Mouse (Mus musculus) skeletal muscle tissue, adult 2 months (tissue): ENCODE measurements around the gene Ftcd.
A peak's percentile ranks its signal among the peaks of the same experiment; 100 is the strongest.

Experiments used
- DNase-seq: peaks from one replicate; pipeline ENCODE4 v3.0.0-alpha.2; 2012; ENCODE audit warnings: low read depth, low spot score

The Ftcd gene

DNA sequence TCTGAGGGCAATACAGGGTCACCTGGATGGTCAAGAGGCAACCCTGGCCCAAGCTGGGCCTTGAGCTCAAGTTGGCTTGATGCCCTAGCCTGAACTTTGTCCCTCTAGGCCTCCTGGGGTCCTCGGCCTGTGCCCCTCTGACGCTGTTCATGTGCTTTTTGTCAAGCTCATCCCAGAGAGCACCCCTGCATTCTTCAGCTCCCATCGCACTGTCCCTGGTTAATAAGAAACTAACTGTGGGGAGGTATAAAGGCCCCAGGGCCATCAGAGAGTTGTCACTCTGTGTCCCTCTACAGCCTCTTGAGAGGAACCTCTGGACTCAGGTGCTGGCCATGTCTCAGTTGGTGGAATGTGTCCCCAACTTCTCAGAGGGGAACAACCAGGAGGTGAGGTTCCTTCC is at the start of gene Ftcd:
Ftcd (plus strand) TSS at position 275 of the 400 bp plus-strand sequence.
- no peak for DNase-seq

DNA sequence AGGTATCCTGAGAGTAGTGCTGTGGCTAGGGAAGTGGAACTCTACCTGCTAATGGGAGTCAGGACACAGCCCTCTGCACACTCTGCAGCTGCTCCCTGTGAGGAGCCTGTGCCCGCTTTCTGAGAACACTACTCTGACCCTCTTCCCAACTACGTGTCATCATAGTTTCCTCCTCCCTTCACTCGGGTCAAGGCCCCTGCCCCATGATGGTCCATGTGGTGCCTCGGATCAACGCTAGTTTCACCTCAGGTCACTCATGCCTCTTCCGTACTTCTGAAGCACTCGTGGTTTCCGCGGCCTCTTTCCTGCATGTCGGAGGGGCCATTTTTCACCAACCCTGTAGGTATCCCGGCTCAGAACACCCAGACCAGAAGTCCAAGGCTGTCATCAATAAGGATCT is 44.5 kb upstream of the Ftcd start:
- DNase-seq = no peak

- DNase-seq = peak; percentile 97
Observed at GRCm38 (mm10) chr10:76531375-76531774, 44.1 kb upstream of the Ftcd start, which contains the start of gene Lss. Lss (plus strand) TSS chr10:76531588.

- DNase-seq = no peak
Observed at GRCm38 (mm10) chr10:76531828-76532227, 43.6 kb upstream of the Ftcd start.

- DNase-seq = no peak
Observed at GRCm38 (mm10) chr10:76535526-76535925, 39.9 kb upstream of the Ftcd start.

DNA sequence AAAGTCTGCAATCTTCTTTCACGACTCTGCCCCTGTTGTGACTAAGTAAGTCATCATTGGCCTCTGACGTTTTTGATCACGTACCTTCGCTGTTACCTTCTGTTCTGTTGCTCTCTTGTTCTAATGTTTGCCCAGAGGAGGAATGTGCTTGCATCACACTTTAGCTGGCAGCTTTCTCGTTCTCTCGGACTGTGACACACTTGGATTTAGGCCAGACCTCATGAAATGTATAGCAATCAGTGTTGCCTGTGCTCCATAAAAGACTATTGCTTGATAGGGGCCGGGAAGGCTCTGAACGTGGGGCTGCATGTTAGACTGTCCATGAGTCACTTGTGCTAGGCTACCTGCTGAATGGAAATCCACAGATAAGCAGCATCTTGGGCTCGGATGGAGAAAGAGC is 37.8 kb upstream of the Ftcd start:
- no peak for DNase-seq

DNA sequence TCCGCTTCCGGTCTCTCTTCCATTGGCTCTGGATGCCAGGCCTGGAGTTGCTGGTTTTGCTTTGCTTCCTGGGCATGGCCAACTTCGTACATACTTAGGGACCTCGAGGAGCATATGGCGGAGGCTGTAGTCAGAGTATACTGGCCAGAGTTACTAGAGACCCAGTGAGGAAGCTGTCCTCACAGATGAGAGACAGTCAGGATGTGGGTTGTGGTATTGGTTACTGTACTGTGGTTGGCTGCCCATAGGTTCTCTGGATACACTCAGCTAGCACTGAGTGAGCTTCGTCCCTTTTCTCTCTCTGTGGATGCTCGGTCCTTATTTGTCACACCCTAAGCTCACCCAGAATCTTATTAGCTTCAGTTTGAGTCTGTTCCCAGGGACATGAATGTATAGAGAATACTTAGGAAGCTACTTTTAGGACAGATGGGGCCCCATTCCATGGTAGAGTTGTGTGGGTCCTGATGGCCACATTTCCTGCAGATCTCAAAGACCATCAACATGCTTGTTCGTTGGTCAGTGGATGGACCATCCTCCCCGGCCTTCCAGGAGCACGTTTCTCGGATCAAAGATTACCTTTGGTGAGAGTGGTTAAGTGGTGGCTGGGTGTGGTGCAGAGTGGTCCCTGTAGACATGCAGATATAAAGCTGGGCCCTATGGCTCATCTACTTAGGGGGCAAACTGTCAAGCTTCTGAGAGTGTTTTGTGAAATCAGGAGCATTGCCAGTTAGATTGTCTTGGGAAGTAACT is 33.9 kb upstream of the Ftcd start:
- DNase-seq = no peak

DNA sequence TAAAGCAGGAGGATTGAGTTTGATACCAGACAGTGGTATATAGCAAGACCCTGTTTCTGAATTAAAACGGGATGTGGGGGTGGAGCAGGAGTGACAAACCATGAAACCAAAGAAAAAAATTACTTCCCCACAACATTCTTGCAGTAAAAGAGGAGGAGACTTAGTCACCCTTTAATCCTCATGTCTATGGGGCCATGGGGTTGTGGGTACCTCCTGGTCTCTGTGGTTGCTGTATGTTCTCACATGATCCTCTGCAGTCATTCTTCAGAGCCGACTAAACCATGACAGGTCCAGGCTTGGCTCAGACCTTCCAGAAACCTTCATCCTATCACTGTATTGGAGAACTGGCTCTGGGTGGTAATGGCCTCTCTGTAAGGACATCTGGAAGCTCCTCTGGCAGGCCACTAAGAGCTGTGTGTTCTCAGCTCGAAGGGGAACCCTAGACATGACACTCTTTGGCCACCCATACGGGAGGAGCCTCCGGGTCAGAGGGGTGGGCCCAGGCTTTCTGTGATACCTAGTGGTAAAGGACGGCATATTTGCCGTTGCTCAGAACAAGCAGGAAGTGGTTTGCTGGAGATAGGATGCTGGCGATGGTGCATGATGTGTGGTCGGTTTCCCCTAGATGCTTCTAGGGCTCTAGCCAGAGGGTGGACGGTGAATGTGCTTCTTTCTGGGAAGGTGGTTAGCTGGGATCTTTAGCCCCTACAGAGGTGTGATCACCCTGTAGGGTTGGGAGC is 32.6 kb upstream of the Ftcd start:
- DNase-seq = no peak

DNA sequence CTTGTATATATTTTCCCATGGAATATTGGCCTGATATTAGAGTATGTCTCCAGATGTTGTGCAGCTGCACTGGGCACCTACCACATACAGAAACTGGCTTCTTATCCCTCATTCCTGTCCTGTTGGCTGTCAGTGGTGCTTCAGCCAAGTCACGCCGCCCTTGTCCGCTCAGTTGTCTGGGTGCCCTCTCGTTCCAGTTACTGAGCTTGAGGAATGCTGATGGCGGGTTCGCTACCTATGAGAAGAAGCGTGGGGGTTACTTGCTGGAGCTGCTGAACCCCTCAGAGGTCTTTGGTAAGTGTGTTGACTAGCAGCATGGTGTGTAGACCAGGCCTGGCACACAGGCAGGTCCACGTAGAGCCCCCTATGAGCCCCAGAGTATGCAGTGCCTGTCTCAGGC is 28.9 kb upstream of the Ftcd start:
- DNase-seq = no peak

- DNase-seq = no peak
Observed at GRCm38 (mm10) chr10:76548218-76548617, 27.2 kb upstream of the Ftcd start.

DNA sequence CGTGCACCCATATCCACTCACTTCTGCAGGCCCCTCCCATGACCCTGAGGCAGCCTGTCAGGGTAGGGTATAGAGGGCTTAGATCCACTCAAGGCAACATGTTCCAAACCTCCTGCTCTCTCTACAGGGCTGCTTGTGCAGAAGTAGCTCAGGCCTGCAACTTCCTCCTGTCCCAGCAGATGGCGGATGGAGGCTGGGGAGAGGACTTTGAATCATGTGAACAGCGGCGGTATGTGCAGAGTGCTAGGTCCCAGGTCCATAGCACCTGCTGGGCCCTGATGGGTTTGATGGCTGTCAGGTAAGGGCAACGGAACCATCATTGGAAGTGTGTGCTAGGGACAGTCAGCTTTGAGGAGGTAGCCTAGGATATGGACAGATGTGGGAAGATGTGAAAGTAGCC is 25.0 kb upstream of the Ftcd start:
- DNase-seq = no peak

DNA sequence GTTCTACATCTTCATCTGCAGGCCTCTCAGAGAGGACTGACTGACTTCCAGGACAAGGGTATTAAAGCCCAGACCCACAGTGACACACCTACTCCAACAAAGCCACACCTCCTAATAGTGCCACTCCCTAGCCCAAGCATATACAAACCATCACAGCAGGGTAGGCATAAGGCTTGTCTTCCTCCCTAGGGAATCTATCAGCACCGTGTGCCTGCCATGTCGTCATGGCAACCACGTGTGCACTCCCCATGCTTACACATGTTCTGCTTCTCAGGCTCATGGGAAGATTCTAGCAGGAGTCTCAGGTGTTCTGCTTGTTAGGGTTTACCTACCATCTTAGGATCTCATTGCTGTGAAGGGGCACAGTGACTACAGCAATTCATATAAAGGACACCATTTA is 23.9 kb upstream of the Ftcd start:
- no peak for DNase-seq

DNA sequence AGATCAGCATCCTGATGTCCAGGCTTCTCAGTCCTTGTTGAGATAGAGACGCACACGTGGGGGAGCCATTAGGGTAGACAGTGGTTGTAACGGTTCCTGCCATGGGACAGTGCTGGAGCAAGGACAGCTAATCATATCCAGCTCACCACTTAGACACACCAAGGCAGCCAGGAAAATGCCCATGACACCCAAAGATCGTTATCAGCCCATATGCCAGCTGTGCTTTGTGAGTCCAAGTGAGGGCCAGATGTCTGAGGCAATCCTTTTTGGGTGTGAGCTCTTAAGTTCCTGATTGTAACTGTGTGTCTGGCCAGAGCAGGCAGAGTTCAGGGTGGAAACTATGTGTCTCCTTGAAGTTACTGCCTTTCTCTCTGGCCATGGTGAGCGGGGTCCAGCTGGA is 21.4 kb upstream of the Ftcd start:
- no peak for DNase-seq

DNA sequence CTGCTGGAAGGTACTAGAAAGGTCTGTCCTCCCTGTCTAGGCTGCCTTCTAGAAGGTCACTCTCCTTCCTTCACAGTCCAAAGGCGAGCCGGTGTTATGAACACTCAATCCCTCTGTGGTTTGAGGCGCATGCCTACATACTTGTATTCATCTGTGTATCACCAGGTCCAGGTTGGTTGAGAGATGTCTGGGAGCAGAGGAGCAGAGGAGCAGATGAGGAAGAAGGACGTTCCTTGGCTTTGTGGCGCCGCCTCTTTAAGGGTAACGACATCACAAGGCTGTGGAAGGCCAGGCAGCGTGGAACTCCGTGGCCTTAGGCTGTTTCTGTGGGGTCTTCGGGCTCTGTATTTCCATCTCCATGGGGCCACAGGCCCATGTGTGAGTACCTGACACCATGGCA is 13.5 kb upstream of the Ftcd start, which contains the start of gene Spatc1l:
Spatc1l (plus strand) TSS at position 301 of the 400 bp plus-strand sequence.
- no peak for DNase-seq

- no peak for DNase-seq
Observed at GRCm38 (mm10) chr10:76569996-76570685, 5.3 kb upstream of the Ftcd start.

DNA sequence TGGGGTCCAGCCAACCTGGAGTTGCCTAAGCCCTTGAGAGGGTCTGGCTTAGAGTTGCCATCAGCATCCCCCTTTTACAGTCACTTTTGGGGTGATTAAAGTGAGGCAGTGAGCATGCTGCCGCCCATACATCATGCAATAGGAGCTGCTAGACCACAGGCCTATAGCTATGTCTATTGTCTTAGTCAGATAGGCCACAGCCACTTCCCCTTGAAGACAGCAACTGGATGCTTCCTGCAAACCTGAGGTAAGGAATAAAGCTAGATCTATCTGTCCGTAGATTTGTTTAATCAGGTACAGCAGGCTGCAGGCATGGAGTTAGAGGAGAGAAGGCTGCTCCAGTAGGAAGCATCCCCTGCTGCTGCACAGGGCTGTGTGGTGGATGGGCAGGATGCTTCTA is 4.4 kb upstream of the Ftcd start:
- no peak for DNase-seq

DNA sequence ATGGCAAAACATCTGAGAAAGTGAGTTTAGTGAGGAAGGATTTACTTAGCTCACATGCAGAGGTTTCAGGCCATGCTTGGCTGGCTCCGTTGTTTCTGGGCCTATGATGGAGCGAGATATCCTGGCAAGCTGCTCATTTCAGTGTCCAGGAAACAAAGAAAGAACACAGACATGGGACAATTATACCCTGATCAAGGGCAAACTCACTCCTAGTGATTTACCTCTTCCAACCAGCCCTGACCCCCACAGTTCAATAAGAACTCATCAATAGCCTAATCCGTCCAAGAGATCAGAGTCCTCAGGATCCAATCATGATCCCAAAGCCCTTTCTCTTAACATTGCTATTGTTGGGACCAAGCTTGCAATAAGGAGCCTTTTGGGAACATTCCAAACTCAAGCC is 3.3 kb upstream of the Ftcd start:
- no peak for DNase-seq

DNA sequence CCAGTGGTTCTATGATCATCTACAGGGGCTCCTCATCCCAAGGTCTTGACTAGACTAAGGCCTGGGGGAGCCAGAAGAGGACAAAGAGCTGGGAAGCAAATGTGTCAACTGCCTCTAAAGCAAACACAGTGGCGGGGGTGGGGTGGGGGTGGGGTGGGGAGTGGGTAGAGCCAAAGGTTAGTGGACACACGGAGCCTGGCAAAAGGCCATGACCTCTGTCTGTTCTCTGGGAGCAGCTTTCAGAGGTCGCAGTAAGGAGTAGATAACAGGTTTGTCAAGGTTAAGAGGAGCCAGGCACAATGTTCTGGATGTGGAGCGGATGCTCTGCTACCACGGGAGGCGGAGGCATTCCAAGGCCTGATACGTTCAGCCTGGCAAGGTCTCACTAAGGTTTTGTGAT is 1.5 kb downstream of the Ftcd start:
- DNase-seq = no peak

- DNase-seq = no peak
Observed at GRCm38 (mm10) chr10:76584138-76584537, 8.7 kb downstream of the Ftcd start.

- DNase-seq = no peak
Observed at GRCm38 (mm10) chr10:76586190-76586589, 10.7 kb downstream of the Ftcd start.

DNA sequence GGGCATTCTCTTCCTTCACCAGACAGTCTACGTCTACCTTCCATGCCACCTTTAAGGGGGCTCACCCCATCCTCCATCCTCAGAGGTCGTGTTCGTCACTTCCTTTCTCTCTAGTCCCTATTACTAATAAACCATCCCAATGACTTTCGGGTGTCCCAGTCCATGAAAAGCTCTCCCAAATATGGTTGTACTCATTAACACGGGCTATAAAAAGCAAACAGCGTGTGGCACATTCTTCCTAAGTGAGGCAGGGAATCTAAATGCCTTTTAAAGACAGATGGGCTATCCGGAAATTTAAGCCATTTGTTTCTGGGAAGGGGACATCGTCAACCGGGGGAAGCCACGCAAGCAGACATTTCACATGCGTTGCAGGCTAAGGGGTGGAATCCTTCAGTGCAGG is 14.7 kb downstream of the Ftcd start:
- no peak for DNase-seq

DNA sequence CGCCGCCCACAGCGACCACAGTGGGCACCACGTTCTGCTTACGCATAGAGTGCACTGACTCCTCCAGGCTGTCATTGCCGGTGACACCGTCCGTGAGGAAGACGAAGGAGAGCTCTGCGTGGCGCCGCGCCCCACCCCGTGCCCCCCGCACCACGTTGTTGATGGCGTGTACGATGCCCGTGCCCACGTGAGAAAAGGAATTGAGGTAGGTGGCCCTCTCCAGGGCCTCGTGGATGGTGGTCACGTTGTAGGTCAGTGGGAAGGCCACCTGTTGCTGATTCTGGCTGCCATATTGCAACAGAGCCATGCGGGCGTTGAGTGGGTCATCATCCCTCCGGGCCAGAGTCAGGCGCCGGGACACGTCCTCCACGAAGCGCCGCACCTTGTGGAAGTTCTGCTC is 20.9 kb downstream of the Ftcd start:
- no peak for DNase-seq

- DNase-seq = no peak
Observed at GRCm38 (mm10) chr10:76602690-76603089, 27.2 kb downstream of the Ftcd start.
